Mouse (Mus musculus) liver, embryonic 13.5 days (tissue): ENCODE results near the gene Gm17469. TPM values are rescaled to one million over a fixed set of nuclear protein-coding genes. Genes with fewer than 3 reads are reported as not detected.
"Not testable (repeated sequence)": the region's sequence is repeated elsewhere in the genome, so short reads cannot be mapped to it uniquely, and the experiment has no call there.

Experiments used
- ATAC-seq: fragments of 200-750 bp; cut with Nextera tagmentation; 2 replicates; pipeline ENCODE4 v1.8.0; 2017; ENCODE audit warnings: low read depth, mild to moderate bottlenecking, moderate number of reproducible peaks, moderate library complexity
- DNase-seq: peaks from one replicate; pipeline ENCODE4 v3.0.0; 2022
- H3K27ac ChIP-seq: fragments of 300-500 bp; sonication (generic); 2 replicates; pipeline ENCODE4 v1.5.1; 2015; ENCODE audit warnings: moderate library complexity, mild to moderate bottlenecking, inconsistent platforms
- H3K27me3 ChIP-seq: fragments of 300-500 bp; sonication (generic); 2 replicates; pipeline ENCODE4 v1.6.1; 2015; ENCODE audit warnings: mild to moderate bottlenecking, inconsistent platforms
- H3K36me3 ChIP-seq: fragments of 300-500 bp; sonication (generic); 2 replicates; pipeline ENCODE4 v1.6.1; 2015; ENCODE audit warnings: mild to moderate bottlenecking, inconsistent platforms
- H3K4me1 ChIP-seq: fragments of 300-500 bp; sonication (generic); replicated peaks from 2 replicates; pipeline ENCODE4 v1.6.1; 2015; ENCODE audit warnings: inconsistent platforms
- H3K4me2 ChIP-seq: fragments of 300-500 bp; sonication (generic); 2 replicates; pipeline ENCODE4 v1.6.1; 2015; ENCODE audit warnings: inconsistent platforms, mild to moderate bottlenecking, moderate library complexity
- H3K4me3 ChIP-seq: fragments of 300-500 bp; sonication (generic); replicated peaks from 2 replicates; pipeline ENCODE4 v1.5.1; 2015; ENCODE audit warnings: mild to moderate bottlenecking, inconsistent platforms
- H3K9ac ChIP-seq: fragments of 300-500 bp; sonication (generic); 2 replicates; pipeline ENCODE4 v1.6.1; 2015; ENCODE audit warnings: mild to moderate bottlenecking, inconsistent platforms
- H3K9me3 ChIP-seq: fragments of 300-500 bp; sonication (generic); replicated peaks from 2 replicates; pipeline ENCODE4 v1.6.1; 2016; ENCODE audit warnings: inconsistent platforms
- WGBS: fragments of 180-500 bp; shearing (Covaris S2); methylation state at CpG from one replicate; pipeline ENCODE4 v1.1.7; 2015; ENCODE audit not compliant: insufficient replicate concordance; 5-methylcytosine and 5-hydroxymethylcytosine counted together
- polyA plus RNA-seq: library from polyadenylated mRNA; unstranded; fragments of >200 nt; fragmentation: Nextera tagmentation; extraction: Ambion mirVana; gene quantifications from 2 replicates; pipeline ENCODE4 v1.2.1, GENCODE M21; 2015

The Gm17469 gene
- not detected in 2 replicates for polyA plus RNA-seq

DNA sequence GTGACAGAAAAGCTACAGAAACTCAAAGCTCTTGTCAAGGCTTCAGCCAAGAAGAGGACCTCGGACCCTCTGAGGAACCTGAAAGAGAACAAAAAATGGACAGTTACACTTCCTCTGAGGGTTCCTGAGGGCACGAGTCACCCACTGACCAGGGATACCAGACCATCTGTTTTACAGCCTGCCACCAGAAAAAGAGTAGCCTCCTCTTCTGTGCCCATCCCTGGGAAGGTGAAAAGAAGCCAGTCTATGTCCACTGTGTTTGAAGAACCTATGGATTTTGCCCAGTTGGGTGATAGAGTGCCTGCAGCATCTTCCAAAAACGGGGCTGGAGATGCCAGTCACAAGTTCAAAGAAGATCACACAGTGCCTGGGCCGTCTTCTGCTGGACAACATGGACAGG lies at the start of gene Gm17469:
Gm17469 (plus strand) TSS at position 301 of the 400 bp plus-strand sequence.
- H3K36me3 ChIP-seq, H3K27me3 ChIP-seq, H3K27ac ChIP-seq, H3K4me3 ChIP-seq, H3K4me2 ChIP-seq, DNase-seq, H3K9ac ChIP-seq, ATAC-seq, H3K9me3 ChIP-seq, H3K4me1 ChIP-seq: not testable (repeated sequence)
- WGBS: no CpG with 5 or more reads among the region's 4 CpGs

Other genes with a start within 250 kb of the Gm17469 start
- not detected in 2 replicates for gene Gm17584, start 129.3 kb upstream of the Gm17469 start, polyA plus RNA-seq